Mouse (Mus musculus) urinary bladder, postnatal 36 days (tissue): ENCODE data around the gene Irf1.

Source experiments
- DNase-seq, 2 experiments: peaks; one replicate each; pipeline ENCODE4 v3.0.0; 2022; ENCODE audit warnings: low spot score in 2 of 2, mixed read lengths in 1 of 2

The Irf1 gene

GRCm38 (mm10) chr11:53783288-53783687 lies 13.5 kb downstream of the Irf1 start:
- no peak for DNase-seq

GRCm38 (mm10) chr11:53785311-53785936 lies 15.6 kb downstream of the Irf1 start:
- DNase-seq = no peak

- DNase-seq = no peak
Measured at GRCm38 (mm10) chr11:53786058-53787031, 16.5 kb downstream of the Irf1 start.

GRCm38 (mm10) chr11:53788196-53788595 lies 18.4 kb downstream of the Irf1 start:
- DNase-seq = peak in 1 of 2 experiments; percentile 68

- DNase-seq = no peak
Measured at GRCm38 (mm10) chr11:53789277-53789676, 19.5 kb downstream of the Irf1 start.

- no peak for DNase-seq
Measured at GRCm38 (mm10) chr11:53792986-53793385, 23.2 kb downstream of the Irf1 start.

GRCm38 (mm10) chr11:53794015-53794414 lies 24.2 kb downstream of the Irf1 start:
- DNase-seq = no peak

- DNase-seq = peak in 1 of 2 experiments; percentile 35
Measured at GRCm38 (mm10) chr11:53794671-53795557, 25.1 kb downstream of the Irf1 start.

GRCm38 (mm10) chr11:53795813-53796212 lies 26.0 kb downstream of the Irf1 start:
- DNase-seq = no peak

GRCm38 (mm10) chr11:53796409-53797151 lies 26.8 kb downstream of the Irf1 start:
- peak in 1 of 2 experiments; percentile 69 for DNase-seq

GRCm38 (mm10) chr11:53797386-53797920 lies 27.6 kb downstream of the Irf1 start:
- no peak for DNase-seq

- no peak for DNase-seq
Measured at GRCm38 (mm10) chr11:53798041-53798711, 28.4 kb downstream of the Irf1 start.

- DNase-seq = no peak
Measured at GRCm38 (mm10) chr11:53800036-53800435, 30.2 kb downstream of the Irf1 start.

GRCm38 (mm10) chr11:53800975-53801374 lies 31.2 kb downstream of the Irf1 start:
- no peak for DNase-seq

- no peak for DNase-seq
Measured at GRCm38 (mm10) chr11:53803093-53803492, 33.3 kb downstream of the Irf1 start.

GRCm38 (mm10) chr11:53803494-53803893 lies 33.7 kb downstream of the Irf1 start:
- DNase-seq = no peak

GRCm38 (mm10) chr11:53804569-53805344 lies 34.9 kb downstream of the Irf1 start:
- DNase-seq = no peak

GRCm38 (mm10) chr11:53805786-53806185 lies 36.0 kb downstream of the Irf1 start:
- peak; percentile 43 to 83 for DNase-seq

GRCm38 (mm10) chr11:53809354-53809753 lies 39.5 kb downstream of the Irf1 start:
- no peak for DNase-seq
